Mouse (Mus musculus) stomach, embryonic 16.5 days (tissue): ENCODE results near the gene Npw. TPM values are rescaled to one million over a fixed set of nuclear protein-coding genes. Genes with fewer than 3 reads are reported as not detected.

ENCODE experiments used
- ATAC-seq: fragments of 200-750 bp; cut with Nextera tagmentation; 2 replicates; pipeline ENCODE4 v1.8.0; 2017; ENCODE audit warnings: moderate number of reproducible peaks, moderate TSS enrichment; ENCODE audit not compliant: insufficient read depth, low FRiP score
- H3K27ac ChIP-seq: fragments of 300-500 bp; sonication (generic); 2 replicates; pipeline ENCODE4 v1.5.1; 2014; ENCODE audit warnings: low read length
- H3K27me3 ChIP-seq: fragments of 300-500 bp; sonication (generic); 2 replicates; pipeline ENCODE4 v1.6.1; 2014; ENCODE audit warnings: low read length, control low read depth, mixed read lengths; ENCODE audit not compliant: control insufficient read depth, insufficient read depth
- H3K36me3 ChIP-seq: fragments of 300-500 bp; sonication (generic); 2 replicates; pipeline ENCODE4 v1.6.1; 2014; ENCODE audit warnings: low read length; ENCODE audit not compliant: control insufficient read depth, insufficient read depth
- H3K4me1 ChIP-seq: fragments of 300-500 bp; sonication (generic); 2 replicates; pipeline ENCODE4 v1.6.1; 2014; ENCODE audit warnings: low read length, control low read depth, mixed read lengths; ENCODE audit not compliant: control insufficient read depth, insufficient read depth
- H3K4me2 ChIP-seq: fragments of 300-500 bp; sonication (generic); 2 replicates; pipeline ENCODE4 v1.6.1; 2014; ENCODE audit warnings: low read depth, low read length, mixed read lengths
- H3K4me3 ChIP-seq: fragments of 300-500 bp; sonication (generic); replicated peaks from 2 replicates; pipeline ENCODE4 v1.5.1; 2014; ENCODE audit warnings: mild to moderate bottlenecking, low read length
- H3K9ac ChIP-seq: fragments of 300-500 bp; sonication (generic); 2 replicates; pipeline ENCODE4 v1.6.1; 2014; ENCODE audit warnings: low read length
- H3K9me3 ChIP-seq: fragments of 300-500 bp; sonication (generic); replicated peaks from 2 replicates; pipeline ENCODE4 v1.6.1; 2016; ENCODE audit warnings: low read length, control low read depth; ENCODE audit not compliant: control insufficient read depth
- WGBS: fragments of 180-500 bp; shearing (Covaris S2); extraction: QIAGEN DNeasy Blood & Tissue Kit; methylation state at CpG from one replicate; pipeline ENCODE4 v1.1.7; 2014; 5-methylcytosine and 5-hydroxymethylcytosine counted together
- polyA plus RNA-seq: library from polyadenylated mRNA; unstranded; fragments of >200 nt; fragmentation: Nextera tagmentation; extraction: Ambion mirVana; gene quantifications from 2 replicates; pipeline ENCODE4 v1.2.1, GENCODE M21; 2015

The Npw gene
- polyA plus RNA-seq, 1 experiment from 2014 or later, result 0.37 TPM

- Histone ChIP-seq H3K27me3 (no peaks in the 10 kb centered on the region), H3K27ac (no peak overlapping the region), H3K4me3 (no peak overlapping the region), H3K4me2 (no peak overlapping the region), H3K9me3 (no peaks in the 10 kb centered on the region), H3K36me3 (no peaks in the 10 kb centered on the region), H3K9ac (no peak overlapping the region), H3K4me1 (peaks cover 28% of the 10 kb centered on the region)
- no peak for ATAC-seq
- WGBS, result 84% methylated on average over 4 of the region's 4 CpGs
Observed at GRCm38 (mm10) chr17:24646381-24646780, 11.9 kb downstream of the Npw start.

DNA sequence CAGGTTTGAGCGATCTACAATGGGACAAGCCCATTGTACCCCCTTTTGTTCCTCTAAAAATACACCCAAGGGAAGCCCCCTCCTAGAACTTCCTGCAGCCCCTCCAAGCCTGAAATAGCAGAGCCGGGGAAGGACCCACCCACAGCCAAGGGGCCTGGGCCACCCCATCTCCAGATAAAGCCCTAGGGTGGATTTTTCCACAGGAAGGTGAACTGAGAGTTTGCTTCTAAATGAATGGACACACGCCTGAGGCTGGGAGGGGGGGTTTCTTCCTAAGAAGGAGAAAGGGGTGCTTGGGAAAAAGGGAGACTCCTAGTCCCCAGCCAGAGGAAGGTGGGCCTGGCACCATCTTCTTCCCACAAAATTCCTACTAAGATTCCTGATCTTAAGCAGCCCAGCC lies 12.3 kb downstream of the Npw start:
- Histone ChIP-seq H3K4me1 (peaks cover 28% of the 10 kb centered on the region), H3K27ac (peak overlapping the region; percentile 43; the same call in 1 of the 2 replicates)

GRCm38 (mm10) chr17:24644875-24645721 lies 13.2 kb downstream of the Npw start:
- Histone ChIP-seq H3K9ac (peak overlapping the region; percentile 65), H3K4me3 (no peak overlapping the region), H3K4me1 (peaks cover 24% of the 10 kb centered on the region), H3K36me3 (no peaks in the 10 kb centered on the region), H3K9me3 (no peaks in the 10 kb centered on the region), H3K27ac (peak overlapping the region; percentile 85), H3K27me3 (no peaks in the 10 kb centered on the region), H3K4me2 (peak overlapping the region; percentile 1; the same call in 1 of the 2 replicates)
- ATAC-seq, result no peak
- WGBS, result 68% methylated on average over 9 of the region's 9 CpGs

More for the DNA sequence above, 12.3 kb downstream of the Npw start:
- peak overlapping the region; percentile 46; the same call in 1 of the 2 replicates for H3K9ac ChIP-seq
- WGBS, result 75% methylated on average over 3 of the region's 3 CpGs
- no peaks in the 10 kb centered on the region for H3K9me3 ChIP-seq
- H3K27me3 ChIP-seq, result no peaks in the 10 kb centered on the region
- no peak overlapping the region for H3K4me2 ChIP-seq
- no peak overlapping the region for H3K4me3 ChIP-seq
- H3K36me3 ChIP-seq, result no peaks in the 10 kb centered on the region
- no peak for ATAC-seq

DNA sequence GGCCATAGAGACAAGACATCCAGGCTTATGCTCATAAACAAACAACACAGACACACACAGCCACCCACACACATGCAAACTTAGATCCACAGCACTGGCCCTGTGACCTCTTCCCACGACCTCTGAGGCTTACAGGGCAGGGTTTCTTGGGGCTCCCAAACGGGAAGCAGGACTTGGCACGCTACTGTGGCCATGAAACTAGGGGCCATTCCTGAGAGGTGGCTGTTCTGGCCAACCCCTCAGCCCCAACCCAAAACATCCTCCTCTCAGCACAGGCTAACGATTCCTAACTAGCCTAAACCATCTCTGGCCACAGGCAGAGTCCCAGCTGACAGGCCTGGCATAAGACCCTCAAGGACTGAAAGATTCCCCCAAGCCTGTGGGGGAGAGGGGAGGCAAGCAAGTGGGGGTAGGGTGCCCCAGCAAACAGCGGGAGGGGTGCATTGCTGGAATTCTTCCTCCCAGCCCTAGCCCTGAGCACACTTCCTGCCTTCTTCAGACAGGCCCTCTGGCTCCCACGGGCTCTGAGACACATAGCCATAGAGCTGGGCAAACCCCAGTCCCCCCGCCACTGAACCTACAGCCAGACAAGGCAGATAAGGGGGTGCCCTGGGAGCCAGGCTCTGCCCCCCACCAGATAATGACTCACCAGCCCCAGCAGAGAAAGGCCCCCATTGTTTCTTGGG lies 14.1 kb downstream of the Npw start:
- H3K4me3 ChIP-seq, result no peak overlapping the region
- WGBS, result 31% methylated on average over 7 of the region's 7 CpGs
- peak overlapping the region; percentile 85 for H3K27ac ChIP-seq
- peak overlapping the region; percentile 65 for H3K9ac ChIP-seq
- H3K4me1 ChIP-seq, result peaks cover 25% of the 10 kb centered on the region
- no peaks in the 10 kb centered on the region for H3K9me3 ChIP-seq
- 0 out of 2 replicates have a peak, but pooled peaks have one; percentile 9 for ATAC-seq
- no peaks in the 10 kb centered on the region for H3K27me3 ChIP-seq
- H3K4me2 ChIP-seq, result peak overlapping the region; percentile 1; the same call in 1 of the 2 replicates
- no peaks in the 10 kb centered on the region for H3K36me3 ChIP-seq

- WGBS, result 70% methylated on average over 6 of the region's 6 CpGs
- no peak overlapping the region for H3K27ac ChIP-seq
- H3K36me3 ChIP-seq, result no peaks in the 10 kb centered on the region
- no peaks in the 10 kb centered on the region for H3K9me3 ChIP-seq
- peaks cover 30% of the 10 kb centered on the region for H3K4me1 ChIP-seq
- ATAC-seq, result no peak
- H3K27me3 ChIP-seq, result no peaks in the 10 kb centered on the region
- no peak overlapping the region for H3K9ac ChIP-seq
- H3K4me3 ChIP-seq, result no peak overlapping the region
- H3K4me2 ChIP-seq, result no peak overlapping the region
Observed at GRCm38 (mm10) chr17:24642791-24643343, 15.4 kb downstream of the Npw start.

DNA sequence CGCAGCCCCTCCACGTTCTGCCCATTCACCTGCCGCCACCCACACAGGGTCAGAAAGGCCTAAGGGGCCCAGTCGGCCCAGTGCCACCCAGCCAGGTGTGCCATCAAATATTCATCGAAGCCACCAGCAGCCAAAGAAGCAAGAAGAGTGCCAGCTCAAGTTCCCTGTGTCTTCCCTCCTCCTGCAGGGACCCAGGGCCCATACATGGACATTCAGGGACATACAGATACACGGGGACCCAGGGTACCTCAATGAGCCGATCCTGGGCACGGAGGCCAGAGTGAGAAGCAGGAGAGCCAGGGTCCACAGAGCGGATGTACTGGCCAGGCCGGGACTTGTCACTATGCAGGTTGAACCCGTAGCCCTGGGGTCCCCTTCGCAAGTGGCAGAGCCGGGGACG lies 16.3 kb downstream of the Npw start:
- Histone ChIP-seq H3K36me3 (no peaks in the 10 kb centered on the region), H3K9me3 (no peaks in the 10 kb centered on the region), H3K27me3 (no peaks in the 10 kb centered on the region), H3K9ac (no peak overlapping the region), H3K4me1 (peaks cover 30% of the 10 kb centered on the region), H3K4me3 (no peak overlapping the region), H3K27ac (no peak overlapping the region), H3K4me2 (no peak overlapping the region)
- no peak for ATAC-seq
- 90% methylated on average over 14 of the region's 14 CpGs for WGBS

DNA sequence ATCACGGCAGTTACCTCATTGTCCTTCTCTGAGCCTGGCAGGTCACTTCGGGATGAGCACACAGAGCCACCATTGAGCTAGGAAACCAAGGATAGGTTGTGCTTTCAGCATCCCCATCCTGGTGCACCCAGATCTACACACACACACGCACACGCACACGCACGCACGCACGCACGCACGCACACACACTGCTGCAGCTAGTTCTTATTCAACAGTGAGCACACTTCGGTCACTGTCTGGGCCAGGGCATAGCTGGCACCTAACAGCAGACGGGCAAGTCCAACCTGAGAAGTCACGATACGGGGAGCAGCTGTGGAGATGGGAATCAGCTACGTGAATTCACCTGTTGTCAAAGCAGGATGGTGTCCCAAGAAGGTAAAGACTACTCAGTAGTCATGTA lies 17.7 kb downstream of the Npw start:
- Histone ChIP-seq H3K9me3 (no peaks in the 10 kb centered on the region), H3K4me3 (no peak overlapping the region), H3K36me3 (no peaks in the 10 kb centered on the region), H3K4me1 (peaks cover 29% of the 10 kb centered on the region), H3K27me3 (no peaks in the 10 kb centered on the region), H3K4me2 (no peak overlapping the region), H3K9ac (no peak overlapping the region), H3K27ac (peak overlapping the region; percentile 86; the same call in 1 of the 2 replicates)
- no peak for ATAC-seq
- WGBS, result 94% methylated on average over 15 of the region's 15 CpGs

- Histone ChIP-seq H3K4me1 (peaks cover 24% of the 10 kb centered on the region), H3K9ac (0 out of 2 replicates have a peak overlapping the region, but pooled peaks have one; percentile 44), H3K4me2 (no peak overlapping the region), H3K4me3 (no peak overlapping the region), H3K9me3 (no peaks in the 10 kb centered on the region), H3K36me3 (no peaks in the 10 kb centered on the region), H3K27me3 (no peaks in the 10 kb centered on the region), H3K27ac (peak overlapping the region; percentile 86)
- ATAC-seq, result no peak
- 91% methylated on average over 7 of the region's 7 CpGs for WGBS
Observed at GRCm38 (mm10) chr17:24640119-24640518, 18.1 kb downstream of the Npw start.

DNA sequence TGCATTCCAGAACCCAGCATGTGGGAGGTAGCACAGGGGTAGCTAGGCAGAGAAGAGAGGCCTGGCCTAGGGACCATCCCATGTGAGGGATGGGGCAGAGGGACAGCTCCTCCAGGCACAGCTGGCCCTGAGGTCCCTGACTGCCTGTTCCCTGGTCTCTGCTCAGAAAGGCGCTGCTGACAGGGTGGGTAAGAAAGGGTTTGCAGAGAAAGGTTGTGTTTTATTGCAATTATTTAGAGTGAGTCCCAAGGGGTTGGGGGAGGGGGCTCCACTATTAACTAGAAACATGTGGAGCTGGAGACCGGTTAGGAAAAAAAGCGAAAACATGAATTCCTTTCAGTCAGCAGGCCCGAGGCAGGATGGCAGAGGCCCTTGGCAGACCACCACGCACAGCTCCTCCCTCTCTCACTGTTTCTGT lies 18.7 kb downstream of the Npw start:
- ATAC-seq, result no peak
- Histone ChIP-seq H3K4me3 (no peak overlapping the region), H3K4me1 (peaks cover 19% of the 10 kb centered on the region), H3K9me3 (no peaks in the 10 kb centered on the region), H3K9ac (peak overlapping the region; percentile 44; the same call in 1 of the 2 replicates), H3K36me3 (no peaks in the 10 kb centered on the region), H3K27me3 (no peaks in the 10 kb centered on the region), H3K27ac (peak overlapping the region; percentile 86), H3K4me2 (no peak overlapping the region)
- 49% methylated on average over 5 of the region's 5 CpGs for WGBS
